ENCODE assay signal across 8 mouse cellular contexts in the genomic region with DNA sequence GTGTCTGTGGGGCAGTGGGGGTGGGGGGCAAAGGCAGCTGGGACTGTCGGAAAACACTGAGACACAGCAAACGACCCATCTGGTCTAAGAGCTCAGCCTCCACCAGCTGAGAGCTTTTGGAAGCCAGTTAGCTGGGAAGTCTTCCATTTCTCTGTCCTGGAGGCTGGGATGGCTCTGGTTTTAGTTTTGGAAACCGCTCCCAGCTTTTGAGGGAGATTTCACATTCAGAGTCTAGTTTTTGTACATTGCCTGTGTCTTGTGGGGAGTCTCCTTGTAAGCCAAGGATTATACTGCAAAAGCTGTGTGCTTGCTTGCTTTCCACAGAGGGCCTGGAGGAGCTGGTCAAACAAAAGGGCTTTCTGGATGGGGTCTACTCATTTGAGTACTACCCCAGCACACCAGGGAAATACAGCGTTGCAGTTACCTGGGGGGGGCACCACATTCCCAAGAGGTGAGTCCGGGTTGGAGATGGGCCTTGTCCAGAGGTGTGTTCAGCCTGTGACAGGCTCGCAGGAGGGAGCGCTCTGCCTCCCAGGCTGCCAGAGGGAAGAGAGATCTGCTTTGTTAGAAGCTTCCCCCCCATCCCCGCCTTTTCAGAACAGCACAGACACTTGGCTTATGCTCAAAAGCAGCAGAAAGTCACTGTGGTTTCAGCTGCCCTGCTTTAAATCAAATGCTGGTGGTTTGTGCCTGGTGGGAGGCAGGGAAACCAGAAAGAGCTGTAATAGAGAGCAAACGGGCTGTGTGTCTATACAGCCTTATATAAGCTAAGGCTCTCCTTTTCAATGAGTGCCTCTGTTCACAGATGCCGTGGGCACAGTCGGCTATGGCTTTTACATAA.
A peak's percentile ranks its signal among the peaks of the same experiment; 100 is the strongest.
DNase-seq lines count a peak whose midpoint lies in the region; ATAC-seq and TF ChIP-seq lines count a peak whose summit lies in the region.

No protein-coding gene starts in this region.

- in situ Hi-C loops in CH12.LX (cut with MboI; ENCODE audit: low pct_ligation_motif_present, low pct_unique_long_range_greater_than_20kb, low sequenced_read_pairs): loop anchor here (5.0 kb wide), 1 partner anchor 72 kb away; the partner anchor contains the start of gene Flnb

- no peaks in the 10 kb centered on the region for H3K27me3 ChIP-seq in CH12.LX (replicated peaks)
- H3K27me3 ChIP-seq in hindbrain, embryonic 14.5 days (ENCODE audit: control insufficient read depth, insufficient read depth, low read length): no peaks in the 10 kb centered on the region
- H3K27me3 ChIP-seq in midbrain, postnatal 0 days (ENCODE audit: insufficient read depth, low read length): no peaks in the 10 kb centered on the region

- no peak for TF ChIP-seq CTCF in CH12.LX (conservative IDR thresholded peaks at IDR 0.05 in 1 of 2, IDR thresholded peaks at IDR 0.05 in 1 of 2; ENCODE audit: low read depth in 2 of 2, low read length in 2 of 2)
- no peak for TF ChIP-seq CTCF in midbrain, postnatal 0 days (IDR thresholded peaks at IDR 0.05)

- no peaks in the 10 kb centered on the region for H3K79me2 ChIP-seq in CH12.LX (replicated peaks; ENCODE audit: control insufficient read depth, extremely low read depth, insufficient read depth, poor library complexity, severe bottlenecking)

- H3K4me1 ChIP-seq in CH12.LX (ENCODE audit: control insufficient read depth in 1 of 2, insufficient read depth in 2 of 2): peaks cover 5 to 27% of the 10 kb centered on the region in 2 experiments
- peaks cover 7% of the 10 kb centered on the region; the same call in 1 of the 2 replicates for H3K4me1 ChIP-seq in hindbrain, embryonic 14.5 days (replicated peaks; ENCODE audit: control insufficient read depth, insufficient read depth, low read length)
- H3K4me1 ChIP-seq in midbrain, postnatal 0 days (ENCODE audit: insufficient read depth, low read length): no peaks in the 10 kb centered on the region

- peak; percentile 37 for DNase-seq in embryo, embryonic 11 days
- DNase-seq in embryo, embryonic 9.5 days (ENCODE audit: extremely low spot score): no peak
- DNase-seq in CH12.LX (ENCODE audit: extremely low read depth): peak; percentile 34
- DNase-seq in embryo, embryonic 11.5 days (ENCODE audit: low read depth, low spot score): peak; percentile 20
- DNase-seq in hindbrain, embryonic 14.5 days (ENCODE audit: low spot score): peak; percentile 74
- peak; percentile 63 to 69 for DNase-seq in left cerebral cortex, postnatal 10 days (ENCODE audit: extremely low spot score in 1 of 2, low spot score in 2 of 2)
- peak; percentile 90 for DNase-seq in midbrain, postnatal 0 days (ENCODE audit: low spot score)
- DNase-seq in spleen, adult 18-20 months: no peak

- peaks cover 57 to 92% of the 10 kb centered on the region in 2 experiments for H3K36me3 ChIP-seq in CH12.LX (replicated peaks in 1 of 2; ENCODE audit: control insufficient read depth in 1 of 2, insufficient read depth in 1 of 2, low read length in 1 of 2)
- H3K36me3 ChIP-seq in hindbrain, embryonic 14.5 days (replicated peaks; ENCODE audit: control insufficient read depth, insufficient read depth): peaks cover 66% of the 10 kb centered on the region
- H3K36me3 ChIP-seq in midbrain, postnatal 0 days (ENCODE audit: insufficient read depth, low read length): peaks cover 59% of the 10 kb centered on the region

- H3K4me2 ChIP-seq in CH12.LX (ENCODE audit: insufficient read depth, low read depth, poor library complexity, severe bottlenecking): peak overlapping the region; percentile 57; the same call in 1 of the 2 replicates
- no peak overlapping the region for H3K4me2 ChIP-seq in hindbrain, embryonic 14.5 days (replicated peaks)
- no peak overlapping the region for H3K4me2 ChIP-seq in midbrain, postnatal 0 days (ENCODE audit: low read depth, low read length, poor library complexity, severe bottlenecking)

- peak overlapping the region; percentile 21; the same call in 1 of the 2 replicates for H3K27ac ChIP-seq in CH12.LX (ENCODE audit: insufficient read depth, low read depth)
- H3K27ac ChIP-seq in hindbrain, embryonic 14.5 days: peak overlapping the region; percentile 85
- peak overlapping the region; percentile 71 for H3K27ac ChIP-seq in midbrain, postnatal 0 days (ENCODE audit: low read depth, low read length)

- intact Hi-C loops in left cerebral cortex, postnatal 10 days (cut with DNase I): loop anchor here (5.0 kb wide), 1 partner anchor 47 kb away; no protein-coding TSS in a partner anchor

- no peak overlapping the region for H3K9ac ChIP-seq in CH12.LX (ENCODE audit: insufficient read depth, low read depth)
- peak overlapping the region; percentile 25 for H3K9ac ChIP-seq in hindbrain, embryonic 14.5 days
- H3K9ac ChIP-seq in midbrain, postnatal 0 days (replicated peaks; ENCODE audit: low read length, poor library complexity, severe bottlenecking): no peak overlapping the region

- 51% methylated on average over 11 of the region's 11 CpGs for WGBS in hindbrain, embryonic 14.5 days
- WGBS in midbrain, postnatal 0 days: 30% methylated on average over 11 of the region's 11 CpGs

- H3K9me3 ChIP-seq in CH12.LX (replicated peaks; ENCODE audit: low read length): no peaks in the 10 kb centered on the region
- no peaks in the 10 kb centered on the region for H3K9me3 ChIP-seq in hindbrain, embryonic 14.5 days (ENCODE audit: control insufficient read depth, low read length)
- H3K9me3 ChIP-seq in midbrain, postnatal 0 days (ENCODE audit: low read length): no peaks in the 10 kb centered on the region

- no peak overlapping the region for H3K4me3 ChIP-seq in CH12.LX (replicated peaks in 1 of 3; ENCODE audit: low read depth in 2 of 3, low read length in 2 of 3, poor library complexity in 1 of 3)
- H3K4me3 ChIP-seq in hindbrain, embryonic 14.5 days (replicated peaks; ENCODE audit: low read length): no peak overlapping the region
- H3K4me3 ChIP-seq in midbrain, postnatal 0 days (ENCODE audit: low read depth, low read length): no peak overlapping the region

- TF ChIP-seq POLR2A in CH12.LX (IDR thresholded peaks at IDR 0.05; ENCODE audit: low read depth, low read length): no peak

- TF ChIP-seq RAD21 in CH12.LX (IDR thresholded peaks at IDR 0.05; ENCODE audit: low read depth, low read length): no peak

- TF ChIP-seq EP300 in CH12.LX (IDR thresholded peaks at IDR 0.05; ENCODE audit: low read length): no peak

- ATAC-seq in hindbrain, embryonic 14.5 days (ENCODE audit: low FRiP score): peak; percentile 85
- ATAC-seq in midbrain, postnatal 0 days (ENCODE audit: low FRiP score): peak; percentile 73

- dilution Hi-C loops in CH12.LX (cut with MboI; ENCODE audit: extremely low pct_ligation_motif_present, extremely low pct_unique_long_range_greater_than_20kb, low sequenced_read_pairs): no loop called here

TF ChIP-seq in CH12.LX, 34 proteins besides CTCF, POLR2A, EP300 and RAD21:
- no peak for TF ChIP-seq JUND (conservative IDR thresholded peaks at IDR 0.05; ENCODE audit: low read depth, low read length)
- no peak for TF ChIP-seq ZNF384 (IDR thresholded peaks at IDR 0.05; ENCODE audit: low read depth, low read length)
- TF ChIP-seq RCOR1 (conservative IDR thresholded peaks at IDR 0.05; ENCODE audit: low read depth, low read length): no peak
- no peak for TF ChIP-seq CHD1 (IDR thresholded peaks at IDR 0.05; ENCODE audit: low read depth, low read length)
- TF ChIP-seq JUN (IDR thresholded peaks at IDR 0.05; ENCODE audit: insufficient read depth, low read depth, low read length): no peak
- TF ChIP-seq SIN3A (IDR thresholded peaks at IDR 0.05; ENCODE audit: low read length): no peak
- TF ChIP-seq ZKSCAN1 (IDR thresholded peaks at IDR 0.05; ENCODE audit: borderline replicate concordance, low read depth, low read length): no peak
- TF ChIP-seq UBTF (IDR thresholded peaks at IDR 0.05; ENCODE audit: low read depth, low read length): no peak
- no peak for TF ChIP-seq GABPA (IDR thresholded peaks at IDR 0.05; ENCODE audit: insufficient replicate concordance, low read depth, low read length)
- no peak for TF ChIP-seq SMC3 (IDR thresholded peaks at IDR 0.05; ENCODE audit: low read depth, low read length)
- TF ChIP-seq ZMIZ1 (IDR thresholded peaks at IDR 0.05; ENCODE audit: low read depth, low read length): no peak

Comparison
In these comparisons a context has a peak if more than half of its experiments do, and no peak if none do; other contexts are left out.
1. DNase-seq: peak in embryo, embryonic 11 days (single experiment), CH12.LX (single experiment), embryo, embryonic 11.5 days (single experiment), hindbrain, embryonic 14.5 days (single experiment), left cerebral cortex, postnatal 10 days (2 of 2) and midbrain, postnatal 0 days (single experiment); none in embryo, embryonic 9.5 days (single experiment) and spleen, adult 18-20 months (0 of 2).
2. H3K27ac ChIP-seq: peak in every context shown above with its lines; median percentile 85 in hindbrain, embryonic 14.5 days; 71 in midbrain, postnatal 0 days; 21 in CH12.LX.